Mouse (Mus musculus): Measurements from ENCODE around the gene Igdcc4.

Igdcc4 gene

DNA sequence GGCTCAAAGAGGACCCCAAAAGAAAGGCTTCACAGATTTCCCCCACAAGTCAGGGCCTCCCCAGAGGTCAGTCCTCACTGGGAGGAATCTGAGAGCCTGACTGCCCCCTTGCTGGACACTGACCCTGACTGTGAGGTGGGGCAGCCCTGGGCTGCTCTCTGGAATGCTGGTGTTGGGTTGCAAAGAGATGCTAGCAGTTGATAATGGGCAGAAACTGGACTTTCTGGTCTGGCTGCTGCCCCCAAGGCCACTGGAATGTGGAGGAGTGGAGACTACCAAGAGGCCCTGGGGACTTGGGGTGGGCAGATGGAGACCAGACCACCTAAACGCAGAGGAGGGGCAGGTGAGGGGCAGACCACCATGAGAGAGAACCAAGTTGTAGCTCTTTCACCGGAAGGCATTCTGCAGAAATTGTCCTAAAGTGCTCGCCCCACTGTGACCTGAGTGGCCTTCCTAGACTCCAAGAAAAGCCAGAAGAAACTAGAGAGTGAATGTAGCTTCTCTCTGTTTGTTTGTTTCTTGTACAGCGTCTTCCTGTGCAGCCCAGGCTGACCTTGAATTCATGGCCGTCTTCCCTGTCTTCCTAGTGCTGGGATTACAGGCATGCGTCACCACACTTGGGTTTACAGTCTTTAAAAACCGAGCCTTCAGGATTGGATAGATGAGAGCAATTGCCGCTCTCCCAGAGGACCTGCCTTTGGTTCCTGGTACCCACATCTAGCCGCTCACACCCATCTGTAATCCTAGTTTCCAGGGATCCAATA lies 53.6 kb downstream of the Igdcc4 start:
- in situ Hi-C loops (cut with MboI, MseI): no loop called here

GRCm38 (mm10) chr9:65156604-65157003 lies 55.3 kb downstream of the Igdcc4 start:
- in situ Hi-C loops (cut with MboI, MseI): no loop called here

DNA sequence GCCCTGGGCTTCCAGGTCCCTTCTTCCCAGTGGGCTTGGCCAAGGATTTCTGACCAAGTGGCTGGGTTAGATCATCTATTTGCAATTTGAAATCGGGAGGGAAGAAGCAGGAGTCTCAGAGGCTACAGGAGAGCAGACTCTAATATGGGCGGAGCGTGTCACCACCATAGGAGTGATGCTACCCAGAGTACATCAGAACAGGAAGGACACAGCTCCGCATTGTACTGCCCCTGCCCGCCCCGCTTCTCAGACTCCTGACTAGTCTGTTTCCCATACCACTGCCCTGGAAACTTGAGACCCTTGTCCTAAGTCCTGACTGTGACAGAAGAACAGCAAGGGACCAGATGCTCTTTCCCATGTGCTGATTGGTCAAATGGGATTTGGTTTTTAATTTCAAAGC lies 56.3 kb downstream of the Igdcc4 start:
- in situ Hi-C loops (cut with MboI, MseI): no loop called here

GRCm38 (mm10) chr9:65161188-65161587 lies 59.9 kb downstream of the Igdcc4 start:
- in situ Hi-C loops (cut with MboI, MseI): no loop called here

DNA sequence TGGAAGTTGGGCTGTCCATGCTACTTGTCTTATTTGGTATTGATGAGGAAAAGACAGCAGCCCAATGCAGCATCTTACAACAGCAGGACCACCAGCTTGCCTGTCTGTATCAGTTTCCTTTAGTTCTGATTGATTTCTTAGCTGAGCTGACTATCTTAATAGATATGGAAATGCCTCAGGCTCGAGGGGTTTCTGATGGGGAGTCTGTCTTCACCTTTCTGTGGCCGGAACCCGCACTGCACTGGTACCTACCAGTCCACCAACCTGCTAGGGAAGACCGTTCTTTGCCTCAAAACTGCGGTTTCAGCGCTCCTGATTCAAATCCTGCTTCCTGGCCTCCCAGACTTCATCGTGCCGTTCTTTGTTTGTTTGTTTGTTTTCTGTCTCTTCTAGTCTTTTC lies 60.6 kb downstream of the Igdcc4 start:
- in situ Hi-C loops (cut with MboI, MseI): no loop called here

DNA sequence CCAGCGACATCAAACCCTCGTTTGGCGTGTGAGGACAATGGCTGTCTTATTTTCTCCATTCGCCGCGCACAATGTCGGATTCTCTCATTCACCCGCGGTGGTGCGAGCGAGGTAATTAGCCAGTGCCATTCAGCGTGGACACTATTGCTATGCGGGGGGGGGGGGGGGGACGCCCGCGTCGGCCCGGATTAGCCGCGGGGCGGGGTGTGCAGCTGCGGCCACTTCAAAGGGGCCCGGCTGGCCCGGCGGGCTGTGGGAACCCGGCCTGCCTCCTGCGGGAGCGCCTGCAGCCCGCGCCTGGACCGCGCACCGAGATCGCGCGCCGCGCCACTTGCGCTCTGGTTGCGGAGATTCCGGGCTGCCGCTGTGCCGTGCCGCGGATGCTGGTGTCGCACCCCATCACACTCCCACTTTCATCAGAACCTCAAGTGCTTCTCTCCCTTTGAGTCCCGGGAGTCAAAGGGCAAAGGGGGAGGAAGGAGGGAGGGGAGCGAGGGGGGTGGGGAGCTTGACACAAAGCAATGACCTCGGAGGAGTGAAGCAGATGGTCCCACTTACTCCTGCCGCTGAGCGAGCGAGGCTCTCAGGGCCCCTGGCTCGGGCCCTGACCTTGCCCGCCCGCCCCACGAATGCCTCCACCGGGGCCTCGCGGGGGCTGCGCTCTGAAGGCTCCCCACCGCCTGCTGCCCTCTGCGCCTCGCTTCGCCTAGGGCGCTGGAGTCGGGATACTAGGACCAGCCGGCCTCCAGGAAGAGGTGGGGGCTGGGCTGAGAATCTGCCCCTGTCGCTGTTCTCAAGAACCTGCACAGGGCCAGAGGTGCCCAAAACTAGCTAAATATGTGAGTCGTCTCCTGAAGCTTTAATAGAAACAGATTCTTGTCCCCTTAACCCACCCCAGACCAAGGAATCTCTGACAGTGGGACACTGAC lies 61.7 kb downstream of the Igdcc4 start:
- in situ Hi-C loops (cut with MboI, MseI): no loop called here

- in situ Hi-C loops (cut with MboI, MseI): no loop called here
Observed at GRCm38 (mm10) chr9:65164870-65165269, 63.6 kb downstream of the Igdcc4 start.

- in situ Hi-C loops (cut with MboI, MseI): no loop called here
Observed at GRCm38 (mm10) chr9:65166386-65166785, 65.1 kb downstream of the Igdcc4 start.

- in situ Hi-C loops (cut with MboI, MseI): no loop called here
Observed at GRCm38 (mm10) chr9:65168534-65168933, 67.2 kb downstream of the Igdcc4 start.

- in situ Hi-C loops (cut with MboI, MseI): no loop called here
Observed at GRCm38 (mm10) chr9:65168952-65169351, 67.7 kb downstream of the Igdcc4 start.

- in situ Hi-C loops (cut with MboI, MseI): loop anchor here (5.0 kb wide), 1 partner anchor 40 kb away; no protein-coding TSS in a partner anchor
Observed at GRCm38 (mm10) chr9:65172654-65173053, 71.4 kb downstream of the Igdcc4 start.

- in situ Hi-C loops (cut with MboI, MseI): no loop called here
Observed at GRCm38 (mm10) chr9:65175234-65175938, 74.1 kb downstream of the Igdcc4 start.

GRCm38 (mm10) chr9:65175939-65176871 lies 74.9 kb downstream of the Igdcc4 start:
- in situ Hi-C loops (cut with MboI, MseI): no loop called here

- in situ Hi-C loops (cut with MboI, MseI): no loop called here
Observed at GRCm38 (mm10) chr9:65177497-65177896, 76.2 kb downstream of the Igdcc4 start.

GRCm38 (mm10) chr9:65177912-65178311 lies 76.6 kb downstream of the Igdcc4 start:
- in situ Hi-C loops (cut with MboI, MseI): no loop called here

DNA sequence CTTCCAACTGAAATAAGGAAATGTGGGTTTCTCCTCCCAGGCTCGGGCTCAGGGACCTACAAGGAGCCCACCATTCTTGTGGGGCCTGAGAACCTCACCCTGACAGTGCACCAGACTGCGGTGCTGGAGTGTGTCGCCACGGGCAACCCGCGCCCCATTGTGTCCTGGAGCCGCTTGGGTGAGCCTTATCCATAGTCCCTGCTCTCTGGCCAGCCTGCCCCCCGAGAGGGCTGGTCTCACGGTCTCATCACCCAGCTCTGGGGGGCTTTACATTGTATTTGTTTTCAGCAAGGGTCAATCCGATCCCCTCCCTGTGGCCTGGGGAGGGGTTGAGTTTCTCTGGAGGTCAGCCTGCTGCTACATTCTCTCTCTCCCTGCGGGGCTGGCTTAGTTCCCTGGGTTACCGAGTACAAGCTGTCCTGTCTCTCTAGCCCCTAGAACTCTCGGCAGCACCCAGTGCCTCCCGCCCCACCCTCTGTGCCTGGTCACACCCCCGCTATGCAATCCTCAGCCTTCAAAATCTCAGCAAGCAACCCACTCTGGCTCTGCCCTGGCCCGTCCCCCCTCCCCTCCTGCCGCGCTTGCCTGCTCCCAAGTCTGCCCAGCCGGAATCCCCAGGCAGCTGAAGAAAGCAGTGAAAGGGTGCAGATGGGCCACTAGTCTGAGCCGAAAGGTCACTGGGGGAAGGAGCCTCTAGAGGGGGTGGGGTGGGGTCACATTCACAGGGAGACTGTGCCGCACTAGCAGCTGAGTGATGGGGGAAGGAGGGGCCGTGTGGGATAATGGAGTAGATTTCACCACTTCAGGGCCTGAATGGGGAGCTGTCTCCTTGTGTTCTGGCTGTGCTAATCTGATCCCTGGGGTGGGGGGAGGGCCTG lies 77.3 kb downstream of the Igdcc4 start:
- in situ Hi-C loops (cut with MboI, MseI): no loop called here

DNA sequence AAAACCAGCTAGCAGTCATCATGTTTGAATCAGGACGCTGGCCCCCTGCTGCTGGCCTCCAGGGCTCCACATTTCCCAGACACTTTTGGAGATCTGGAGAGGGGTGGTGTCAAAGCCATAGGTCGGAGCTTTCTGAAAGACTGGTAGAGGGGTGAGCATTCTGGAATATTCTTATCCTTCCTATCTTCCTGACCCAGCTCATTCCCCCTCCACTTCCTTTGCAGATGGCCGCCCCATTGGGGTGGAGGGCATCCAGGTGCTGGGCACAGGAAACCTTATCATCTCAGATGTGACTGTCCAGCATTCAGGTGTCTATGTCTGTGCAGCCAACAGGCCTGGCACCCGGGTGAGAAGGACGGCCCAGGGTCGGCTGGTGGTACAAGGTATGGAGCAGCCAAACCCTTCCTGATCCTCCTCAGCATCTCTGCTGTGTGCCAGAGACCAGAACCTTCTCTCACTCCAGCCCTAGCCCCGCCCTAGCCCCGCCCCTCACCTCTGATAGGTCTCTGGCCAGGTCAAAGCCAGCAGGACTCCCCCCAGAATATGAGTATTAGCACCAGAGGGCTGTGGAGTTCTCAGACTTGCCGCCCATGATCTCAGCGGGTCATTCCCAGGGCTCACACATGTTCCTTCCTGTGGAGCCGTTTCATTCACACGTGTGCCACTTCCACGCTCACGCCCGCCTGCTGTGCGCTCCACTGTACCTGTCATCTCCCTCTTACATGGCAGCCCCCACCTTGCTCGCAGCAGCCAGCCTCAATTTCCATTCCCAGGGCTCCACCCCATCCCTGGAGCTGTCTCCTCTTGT lies 78.7 kb downstream of the Igdcc4 start:
- in situ Hi-C loops (cut with MboI, MseI): no loop called here

Data from T-helper 2 cell (primary cell).